Mouse (Mus musculus) gastrocnemius, adult 18-20 months (tissue): ENCODE measurements around the gene Col4a3. TPM values are rescaled to one million over a fixed set of nuclear protein-coding genes. Genes with fewer than 3 reads are reported as not detected.

Experiments
- DNase-seq: peaks from one replicate; pipeline ENCODE4 v3.0.0; 2021; ENCODE audit warnings: low spot score
- total RNA-seq, 2 experiments: library from RNA; stranded (reverse); gene quantifications; 2 replicates each; pipeline ENCODE4 v1.2.3; 2021

The Col4a3 gene
- total RNA-seq, 2 experiments from 2014 or later: 0.50 to 0.59 TPM

DNA sequence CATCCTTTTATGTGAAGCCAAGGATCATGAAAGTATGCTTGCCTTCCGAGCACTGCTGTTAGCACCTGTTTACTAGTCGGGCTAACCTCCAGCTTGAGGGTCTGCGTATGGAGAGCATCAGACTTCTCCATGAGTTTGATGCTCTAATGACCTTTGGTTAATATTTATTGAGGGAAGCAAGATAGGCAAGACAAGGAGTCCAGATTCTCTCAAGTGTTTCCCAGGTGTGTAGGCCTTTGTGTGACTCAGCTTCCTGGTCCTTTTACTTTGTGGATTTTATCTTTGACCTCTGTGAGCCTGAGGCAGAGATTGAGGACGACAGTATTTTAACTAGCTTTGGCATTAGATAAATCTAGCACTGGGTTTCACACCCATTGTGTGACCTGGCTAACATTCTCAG is 179.9 kb downstream of the Col4a3 start:
- no peak for DNase-seq

DNA sequence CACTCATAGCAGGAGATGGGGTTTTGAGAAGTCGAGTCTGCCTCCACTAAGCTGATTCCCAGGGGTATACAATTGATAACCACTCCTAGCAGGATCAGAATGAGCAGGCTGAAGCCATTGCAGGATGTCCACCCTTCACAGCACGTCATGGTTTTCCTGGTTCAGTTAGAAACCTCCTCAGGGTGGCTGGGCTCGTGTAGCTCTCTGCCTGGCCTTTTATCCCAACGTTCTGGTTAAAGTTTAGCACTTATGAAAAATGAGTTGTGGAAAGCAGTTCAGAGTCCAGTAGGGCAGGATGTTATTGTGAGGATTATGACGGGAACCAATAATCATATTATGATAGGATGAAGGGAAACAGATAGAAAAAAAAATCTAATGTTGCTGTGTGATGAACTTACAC is 181.5 kb downstream of the Col4a3 start, which contains the start of gene Tm4sf20:
TSS of gene Tm4sf20 (minus strand) at position 193 of the 400 bp plus-strand sequence.
- DNase-seq: no peak

DNA sequence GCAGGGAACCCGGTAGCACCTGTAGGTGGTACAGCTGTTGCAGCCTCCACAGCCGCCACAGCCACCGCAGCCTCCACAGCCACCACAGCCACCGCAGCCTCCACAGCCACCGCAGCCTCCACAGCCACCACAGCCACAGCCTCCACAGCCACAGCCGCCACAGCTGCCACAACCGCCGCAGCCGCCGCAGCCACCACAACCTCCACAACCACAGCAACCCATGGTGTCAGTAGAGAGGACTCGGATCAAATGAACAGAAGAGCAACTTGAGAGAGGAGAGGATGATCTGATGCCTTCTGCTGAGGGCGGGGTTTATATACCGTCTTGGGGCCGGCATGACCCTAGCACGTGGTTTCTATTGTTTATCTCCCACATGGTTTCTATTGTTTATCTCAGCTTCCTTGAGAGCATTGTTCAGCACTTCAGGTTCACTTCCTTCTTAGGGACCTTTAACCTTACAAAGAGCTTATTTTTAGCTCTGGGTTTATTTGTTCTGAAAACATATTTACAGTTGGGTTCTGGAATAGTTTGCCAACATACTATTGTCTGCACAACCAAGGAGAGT is 184.4 kb downstream of the Col4a3 start, which contains the start of gene Gm47791:
TSS of gene Gm47791 (minus strand) at position 222 of the 565 bp plus-strand sequence.
- DNase-seq: no peak

Other genes with a start within 250 kb of the Col4a3 start
- gene Col4a4, start 72 bp upstream of the Col4a3 start, total RNA-seq: 1 to 10 TPM; 1.0 to 1.3 TPM
- gene Mff, start 138.0 kb downstream of the Col4a3 start, total RNA-seq: 100 to 1,000 TPM; 134 to 137 TPM
- gene Tm4sf20, start 181.5 kb downstream of the Col4a3 start, total RNA-seq: not detected
- gene Gm47791, start 184.3 kb downstream of the Col4a3 start, total RNA-seq: not detected